Mouse (Mus musculus) heart, postnatal 25 days (tissue): ENCODE results near the gene Akap8. TPM values are rescaled to one million over a fixed set of nuclear protein-coding genes. Genes with fewer than 3 reads are reported as not detected.

Experiments used
- DNase-seq: peaks from one replicate; pipeline ENCODE4 v3.0.0; 2022; ENCODE audit warnings: low spot score
- intact Hi-C: fragments of 180-260 bp; cut with DNase I; formaldehyde crosslinking; loops from one replicate; pipeline ENCODE4 v1.15.1; 2025
- total RNA-seq, 2 experiments: library from RNA; stranded (reverse); gene quantifications; 2 replicates each; pipeline ENCODE4 v1.2.3; 2021

The Akap8 gene
- total RNA-seq, 2 experiments from 2014 or later = 37.2 to 51.5 TPM

DNA sequence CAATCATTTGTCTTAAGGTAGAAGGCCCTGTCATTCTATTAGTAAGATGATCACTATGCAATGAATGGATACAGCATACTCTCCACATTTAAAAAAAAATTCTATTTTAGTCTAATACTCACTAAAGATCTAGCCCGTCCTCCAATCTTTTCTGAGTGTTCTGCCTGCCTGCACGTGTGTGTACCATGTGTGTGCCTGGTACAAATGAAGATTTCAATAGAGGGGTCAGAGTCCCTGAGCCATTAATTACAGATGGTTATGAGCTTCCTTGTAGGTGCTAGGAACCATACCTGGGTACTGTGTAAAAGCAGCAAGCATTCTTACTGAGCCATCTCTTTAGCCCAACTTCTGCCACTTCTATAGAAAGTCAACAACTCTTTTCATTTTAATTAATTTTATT lies 64.1 kb downstream of the Akap8 start:
- no peak for DNase-seq
- intact Hi-C loops = no loop called here

Other genes with a start within 250 kb of the Akap8 start
- 10 to 100 TPM; 23.4 to 31.1 TPM for gene Notch3, start 154.4 kb downstream of the Akap8 start, total RNA-seq
- 1 to 10 TPM; 1.3 TPM for gene Ephx3, start 131.7 kb downstream of the Akap8 start, total RNA-seq
- gene Brd4, start 36.5 kb downstream of the Akap8 start, total RNA-seq = 10 to 100 TPM; 50.9 to 57.5 TPM
- 10 to 100 TPM; 43.0 to 46.3 TPM for gene Akap8l, start 29.4 kb upstream of the Akap8 start, total RNA-seq
- 10 to 100 TPM; 18.1 to 20.2 TPM for gene Wiz, start 68.2 kb upstream of the Akap8 start, total RNA-seq
- 1 to 10 TPM in 1 of 2 experiments, under 1 TPM in 1; 0.91 to 1.3 TPM for gene Rasal3, start 82.3 kb upstream of the Akap8 start, total RNA-seq
- gene Pglyrp2, start 102.9 kb upstream of the Akap8 start, total RNA-seq = under 1 TPM; 0.16 to 0.20 TPM
- gene Cyp4f39, start 131.5 kb upstream of the Akap8 start, total RNA-seq = under 1 TPM in 1 of 2 experiments, not detected in 1; 0.18 TPM
- gene Cyp4f17, start 184.8 kb upstream of the Akap8 start, total RNA-seq = 1 to 10 TPM; 5.4 to 7.4 TPM
- gene Cyp4f16, start 215.3 kb upstream of the Akap8 start, total RNA-seq = 1 to 10 TPM; 6.3 to 6.4 TPM